Mouse (Mus musculus) liver, postnatal 0 days (tissue): ENCODE results near the gene Plcl2. TPM values are rescaled to one million over a fixed set of nuclear protein-coding genes. Genes with fewer than 3 reads are reported as not detected.

Experiments
- ATAC-seq: fragments of 200-750 bp; cut with Nextera tagmentation; 2 replicates; pipeline ENCODE4 v1.8.0; 2017; ENCODE audit warnings: mild to moderate bottlenecking, moderate library complexity
- DNase-seq: peaks from one replicate; pipeline ENCODE4 v3.0.0-alpha.2; 2016
- H3K27ac ChIP-seq: fragments of 300-500 bp; sonication (generic); 2 replicates; pipeline ENCODE4 v1.5.1; 2014; ENCODE audit warnings: antibody characterized with exemption, moderate library complexity, mild to moderate bottlenecking, low read depth
- H3K27me3 ChIP-seq: fragments of 300-500 bp; sonication (generic); 2 replicates; pipeline ENCODE4 v1.6.1; 2014; ENCODE audit warnings: low read length, control low read depth, mixed read lengths; ENCODE audit not compliant: insufficient read depth
- H3K36me3 ChIP-seq: fragments of 300-500 bp; sonication (generic); replicated peaks from 2 replicates; pipeline ENCODE4 v1.6.1; 2014; ENCODE audit warnings: mild to moderate bottlenecking, control low read depth, low read length, moderate library complexity, mixed read lengths; ENCODE audit not compliant: insufficient read depth
- H3K4me1 ChIP-seq: fragments of 300-500 bp; sonication (generic); 2 replicates; pipeline ENCODE4 v1.6.1; 2014; ENCODE audit warnings: antibody characterized with exemption, mild to moderate bottlenecking, control low read depth; ENCODE audit not compliant: insufficient read depth
- H3K4me2 ChIP-seq: fragments of 300-500 bp; sonication (generic); 2 replicates; pipeline ENCODE4 v1.6.1; 2014; ENCODE audit warnings: low read depth, mild to moderate bottlenecking, low read length, moderate library complexity, mixed read lengths
- H3K4me3 ChIP-seq: fragments of 300-500 bp; sonication (generic); 2 replicates; pipeline ENCODE4 v1.5.1; 2014; ENCODE audit warnings: low read depth, low read length
- H3K9ac ChIP-seq: fragments of 300-500 bp; sonication (generic); replicated peaks from 2 replicates; pipeline ENCODE4 v1.6.1; 2014; ENCODE audit warnings: mild to moderate bottlenecking, moderate library complexity
- H3K9me3 ChIP-seq: fragments of 300-500 bp; sonication (generic); 2 replicates; pipeline ENCODE4 v1.6.1; 2016; ENCODE audit warnings: mild to moderate bottlenecking, control low read depth, low read length, mixed read lengths
- CTCF ChIP-seq: sonication (generic); IDR thresholded peaks from 2 replicates; pipeline ENCODE4 v1.5.1; 2016; ENCODE audit warnings: antibody characterized with exemption, low read depth
- EP300 ChIP-seq: IDR thresholded peaks from 2 replicates; pipeline ENCODE4 v1.6.1; 2016; ENCODE audit warnings: antibody characterized with exemption, low read depth, mild to moderate bottlenecking
- WGBS: fragments of 180-500 bp; shearing (Covaris S2); extraction: QIAGEN DNeasy Blood & Tissue Kit; methylation state at CpG from one replicate; pipeline ENCODE4 v1.1.7; 2014; ENCODE audit not compliant: insufficient replicate concordance; 5-methylcytosine and 5-hydroxymethylcytosine counted together
- polyA plus RNA-seq: library from polyadenylated mRNA; unstranded; fragments of >200 nt; fragmentation: Nextera tagmentation; extraction: Ambion mirVana; gene quantifications from 2 replicates; pipeline ENCODE4 v1.2.1, GENCODE M21; 2015

The Plcl2 gene
- polyA plus RNA-seq, 1 experiment from 2014 or later = 1.9 TPM

- ATAC-seq (no peak), DNase-seq (no peak)
- 38% methylated on average over 1 of the region's 1 CpGs for WGBS
- H3K9me3 ChIP-seq = no peaks in the 10 kb centered on the region
- TF ChIP-seq CTCF (no peak), EP300 (no peak)
- peaks cover 16% of the 10 kb centered on the region; the same call in 1 of the 2 replicates for H3K4me1 ChIP-seq
- H3K9ac ChIP-seq = 0 out of 2 replicates have a peak overlapping the region, but pooled peaks have one; percentile 12
- H3K36me3 ChIP-seq = no peaks in the 10 kb centered on the region
- peak overlapping the region; percentile 69 for H3K4me3 ChIP-seq
- H3K27me3 ChIP-seq = no peaks in the 10 kb centered on the region
- H3K27ac ChIP-seq = peak overlapping the region; percentile 36
- H3K4me2 ChIP-seq = peak overlapping the region; percentile 90
Measured at GRCm38 (mm10) chr17:50510741-50511140, 1.5 kb downstream of the Plcl2 start.

- H3K9ac ChIP-seq = no peak overlapping the region
- H3K4me2 ChIP-seq = no peak overlapping the region
- peaks cover 16% of the 10 kb centered on the region; the same call in 1 of the 2 replicates for H3K4me1 ChIP-seq
- H3K9me3 ChIP-seq = no peaks in the 10 kb centered on the region
- DNase-seq (no peak), ATAC-seq (no peak)
- H3K36me3 ChIP-seq = no peaks in the 10 kb centered on the region
- no peak for TF ChIP-seq CTCF
- no peak for TF ChIP-seq EP300
- no peaks in the 10 kb centered on the region for H3K27me3 ChIP-seq
- no peak overlapping the region for H3K4me3 ChIP-seq
- WGBS = 75% methylated on average over 5 of the region's 5 CpGs
- no peak overlapping the region for H3K27ac ChIP-seq
Measured at GRCm38 (mm10) chr17:50512222-50512621, 3.0 kb downstream of the Plcl2 start.

GRCm38 (mm10) chr17:50512841-50513240 is 3.6 kb downstream of the Plcl2 start:
- H3K4me2 ChIP-seq = peak overlapping the region; percentile 13; the same call in 1 of the 2 replicates
- no peak overlapping the region for H3K27ac ChIP-seq
- DNase-seq (no peak), ATAC-seq (no peak)
- no peaks in the 10 kb centered on the region for H3K9me3 ChIP-seq
- no peak for TF ChIP-seq CTCF
- no peak for TF ChIP-seq EP300
- no peaks in the 10 kb centered on the region for H3K27me3 ChIP-seq
- peaks cover 16% of the 10 kb centered on the region; the same call in 1 of the 2 replicates for H3K4me1 ChIP-seq
- no peaks in the 10 kb centered on the region for H3K36me3 ChIP-seq
- H3K9ac ChIP-seq = no peak overlapping the region
- H3K4me3 ChIP-seq = no peak overlapping the region
- WGBS = 79% methylated on average over 7 of the region's 7 CpGs

- no peaks in the 10 kb centered on the region for H3K36me3 ChIP-seq
- no peak overlapping the region for H3K4me3 ChIP-seq
- ATAC-seq (no peak), DNase-seq (no peak)
- 83% methylated on average over 7 of the region's 7 CpGs for WGBS
- TF ChIP-seq CTCF = no peak
- no peaks in the 10 kb centered on the region for H3K27me3 ChIP-seq
- peaks cover 14% of the 10 kb centered on the region; the same call in 1 of the 2 replicates for H3K4me1 ChIP-seq
- H3K9me3 ChIP-seq = no peaks in the 10 kb centered on the region
- no peak overlapping the region for H3K9ac ChIP-seq
- no peak overlapping the region for H3K27ac ChIP-seq
- H3K4me2 ChIP-seq = no peak overlapping the region; the same call in 1 of the 2 replicates
Measured at GRCm38 (mm10) chr17:50513376-50513775, 4.2 kb downstream of the Plcl2 start.

GRCm38 (mm10) chr17:50514012-50514411 is 4.8 kb downstream of the Plcl2 start:
- Histone ChIP-seq H3K4me2 (no peak overlapping the region), H3K36me3 (no peaks in the 10 kb centered on the region), H3K27me3 (no peaks in the 10 kb centered on the region), H3K4me3 (no peak overlapping the region), H3K27ac (no peak overlapping the region), H3K4me1 (peaks cover 12% of the 10 kb centered on the region; the same call in 1 of the 2 replicates), H3K9ac (no peak overlapping the region), H3K9me3 (no peaks in the 10 kb centered on the region)
- DNase-seq = no peak
- TF ChIP-seq CTCF (no peak), EP300 (no peak)
- ATAC-seq = no peak
- WGBS = 86% methylated on average over 7 of the region's 7 CpGs

GRCm38 (mm10) chr17:50515926-50516325 is 6.7 kb downstream of the Plcl2 start:
- Histone ChIP-seq H3K36me3 (no peaks in the 10 kb centered on the region), H3K4me2 (no peak overlapping the region), H3K27ac (no peak overlapping the region), H3K4me1 (peaks cover 13% of the 10 kb centered on the region; the same call in 1 of the 2 replicates), H3K27me3 (no peaks in the 10 kb centered on the region), H3K4me3 (no peak overlapping the region), H3K9ac (no peak overlapping the region), H3K9me3 (no peaks in the 10 kb centered on the region)
- TF ChIP-seq EP300 (no peak), CTCF (no peak)
- DNase-seq (no peak), ATAC-seq (no peak)
- WGBS = 79% methylated on average over 4 of the region's 4 CpGs

- no peak overlapping the region for H3K4me2 ChIP-seq
- TF ChIP-seq EP300 = no peak
- no peak for TF ChIP-seq CTCF
- H3K27ac ChIP-seq = no peak overlapping the region
- no peak overlapping the region for H3K4me3 ChIP-seq
- H3K27me3 ChIP-seq = no peaks in the 10 kb centered on the region
- WGBS = 54% methylated on average over 6 of the region's 6 CpGs
- no peaks in the 10 kb centered on the region for H3K36me3 ChIP-seq
- H3K4me1 ChIP-seq = peaks cover 7% of the 10 kb centered on the region; the same call in 1 of the 2 replicates
- DNase-seq (no peak), ATAC-seq (no peak)
- H3K9me3 ChIP-seq = no peaks in the 10 kb centered on the region
- H3K9ac ChIP-seq = no peak overlapping the region
Measured at GRCm38 (mm10) chr17:50517781-50518415, 8.7 kb downstream of the Plcl2 start.
